Mouse (Mus musculus) stomach, postnatal 0 days (tissue): ENCODE measurements around the gene Hint1. TPM values are rescaled to one million over a fixed set of nuclear protein-coding genes. Genes with fewer than 3 reads are reported as not detected.

Experiments
- ATAC-seq: fragments of 200-750 bp; cut with Nextera tagmentation; 2 replicates; pipeline ENCODE4 v1.8.0; 2017; ENCODE audit not compliant: low FRiP score, low TSS enrichment
- DNase-seq: peaks from one replicate; pipeline ENCODE4 v3.0.0-alpha.2; 2016; ENCODE audit warnings: low spot score
- H3K27ac ChIP-seq: fragments of 300-500 bp; sonication (generic); replicated peaks from 2 replicates; pipeline ENCODE4 v1.5.1; 2014; ENCODE audit warnings: mild to moderate bottlenecking, control low read depth
- H3K27me3 ChIP-seq: fragments of 300-500 bp; sonication (generic); 2 replicates; pipeline ENCODE4 v1.6.1; 2014; ENCODE audit warnings: low read length; ENCODE audit not compliant: control insufficient read depth, insufficient read depth
- H3K36me3 ChIP-seq: fragments of 300-500 bp; sonication (generic); 2 replicates; pipeline ENCODE4 v1.6.1; 2014; ENCODE audit warnings: low read length, mixed read lengths; ENCODE audit not compliant: control insufficient read depth, insufficient read depth
- H3K4me1 ChIP-seq: fragments of 300-500 bp; sonication (generic); replicated peaks from 2 replicates; pipeline ENCODE4 v1.6.1; 2014; ENCODE audit warnings: antibody characterized with exemption; ENCODE audit not compliant: control insufficient read depth, insufficient read depth
- H3K4me2 ChIP-seq: fragments of 300-500 bp; sonication (generic); replicated peaks from 2 replicates; pipeline ENCODE4 v1.6.1; 2014; ENCODE audit warnings: low read depth, mild to moderate bottlenecking, control low read depth, moderate library complexity
- H3K4me3 ChIP-seq: fragments of 300-500 bp; sonication (generic); 2 replicates; pipeline ENCODE4 v1.5.1; 2014; ENCODE audit warnings: low read depth, low read length, control low read depth
- H3K9ac ChIP-seq: fragments of 300-500 bp; sonication (generic); 2 replicates; pipeline ENCODE4 v1.6.1; 2014; ENCODE audit warnings: mild to moderate bottlenecking, low read length, control low read depth, mixed read lengths
- H3K9me3 ChIP-seq: fragments of 300-500 bp; sonication (generic); 2 replicates; pipeline ENCODE4 v1.6.1; 2016; ENCODE audit warnings: low read length; ENCODE audit not compliant: control insufficient read depth
- CTCF ChIP-seq: IDR thresholded peaks from 2 replicates; pipeline ENCODE4 v1.5.1; 2016; ENCODE audit warnings: antibody characterized with exemption, low read depth, mild to moderate bottlenecking, moderate library complexity
- EP300 ChIP-seq: optimal IDR thresholded peaks from 2 replicates; pipeline ENCODE3; 2016; ENCODE audit warnings: antibody characterized with exemption
- WGBS: fragments of 180-500 bp; shearing (Covaris S2); extraction: QIAGEN DNeasy Blood & Tissue Kit; methylation state at CpG from one replicate; pipeline ENCODE4 v1.1.7; 2014; 5-methylcytosine and 5-hydroxymethylcytosine counted together
- polyA plus RNA-seq: library from polyadenylated mRNA; unstranded; fragments of >200 nt; fragmentation: Nextera tagmentation; extraction: Ambion mirVana; gene quantifications from 2 replicates; pipeline ENCODE4 v1.2.1, GENCODE M21; 2015

Gene Hint1
- polyA plus RNA-seq, 1 experiment from 2014 or later: 824 TPM

DNA sequence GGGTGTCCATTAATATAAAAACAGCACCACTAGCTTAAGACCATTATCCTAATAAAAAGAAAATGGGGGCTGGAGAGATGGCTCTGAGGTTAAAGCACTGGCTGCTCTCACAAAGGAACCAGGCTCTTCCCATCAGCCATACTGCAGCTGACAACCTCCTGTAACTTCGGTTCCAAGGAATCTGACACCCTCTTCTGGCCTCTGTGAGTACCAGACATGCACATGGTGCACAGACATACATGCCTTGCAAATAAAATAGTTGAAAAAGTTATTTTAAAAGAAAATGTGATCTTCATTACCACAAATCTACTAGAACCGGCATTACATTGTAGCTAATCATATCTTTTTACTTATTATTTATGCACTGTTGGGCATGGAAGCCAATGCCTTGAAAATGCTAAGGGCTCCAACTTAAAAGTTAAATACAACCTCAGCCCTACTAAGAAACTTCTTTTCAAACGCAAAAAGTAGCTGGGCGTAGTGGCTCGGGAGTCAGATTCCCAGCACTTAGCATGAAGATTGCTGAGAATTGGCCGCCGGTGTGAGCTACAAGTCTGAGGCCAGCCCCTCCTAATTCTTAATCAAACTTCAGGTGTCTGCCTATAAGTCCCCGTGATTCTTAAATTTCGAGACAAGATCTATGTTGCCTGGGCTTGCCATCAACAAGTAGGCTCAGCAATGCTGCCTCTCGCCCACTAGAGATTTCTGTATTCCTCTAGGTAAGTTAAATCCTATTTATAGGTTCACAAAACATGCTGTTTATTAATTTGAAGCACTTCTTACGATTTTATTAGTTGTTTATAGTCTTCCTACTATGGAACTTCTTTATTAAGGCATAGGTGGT lies 6.6 kb upstream of the Hint1 start:
- no peaks in the 10 kb centered on the region for H3K36me3 ChIP-seq
- H3K4me3 ChIP-seq: peak overlapping the region; percentile 68
- TF ChIP-seq CTCF: peak; percentile 74
- TF ChIP-seq EP300: no peak
- H3K27me3 ChIP-seq: no peaks in the 10 kb centered on the region
- H3K9me3 ChIP-seq: no peaks in the 10 kb centered on the region
- H3K4me2 ChIP-seq: peak overlapping the region; percentile 88
- DNase-seq (no peak), ATAC-seq (no peak)
- H3K4me1 ChIP-seq: no peaks in the 10 kb centered on the region
- H3K27ac ChIP-seq: peak overlapping the region; percentile 73
- WGBS: 14% methylated on average over 11 of the region's 11 CpGs
- peak overlapping the region; percentile 68 for H3K9ac ChIP-seq

GRCm38 (mm10) chr11:54860256-54861038 lies 5.7 kb upstream of the Hint1 start, which contains the start of gene Lyrm7:
Lyrm7 (minus strand) TSS chr11:54860916.
- WGBS: under 1% methylated on average over 42 of the region's 42 CpGs
- peak within 1 kb of the TSS; percentile 88 for H3K4me2 ChIP-seq
- no peaks in the 10 kb centered on the region for H3K4me1 ChIP-seq
- no peaks in the 10 kb centered on the region for H3K9me3 ChIP-seq
- no peaks in the 10 kb centered on the region for H3K27me3 ChIP-seq
- ATAC-seq (peak; percentile 98), DNase-seq (peak; percentile 96)
- H3K36me3 ChIP-seq: no peaks in the 10 kb centered on the region
- peak within 1 kb of the TSS; percentile 91 for H3K27ac ChIP-seq
- TF ChIP-seq CTCF (peak; percentile 53; the same call in 1 of the 2 replicates), EP300 (peak; percentile 89)
- peak within 1 kb of the TSS; percentile 68 for H3K4me3 ChIP-seq
- H3K9ac ChIP-seq: peak within 1 kb of the TSS; percentile 70

GRCm38 (mm10) chr11:54861471-54862420 lies 4.4 kb upstream of the Hint1 start:
- WGBS: 82% methylated on average over 5 of the region's 5 CpGs
- Histone ChIP-seq H3K36me3 (no peaks in the 10 kb centered on the region), H3K27me3 (no peaks in the 10 kb centered on the region), H3K4me1 (no peaks in the 10 kb centered on the region), H3K27ac (peak overlapping the region; percentile 91), H3K9me3 (no peaks in the 10 kb centered on the region), H3K4me2 (no peak overlapping the region; the same call in 1 of the 2 replicates), H3K4me3 (peak overlapping the region; percentile 68; the same call in 1 of the 2 replicates), H3K9ac (no peak overlapping the region)
- ATAC-seq (no peak), DNase-seq (no peak)
- no peak for TF ChIP-seq CTCF
- TF ChIP-seq EP300: no peak

DNA sequence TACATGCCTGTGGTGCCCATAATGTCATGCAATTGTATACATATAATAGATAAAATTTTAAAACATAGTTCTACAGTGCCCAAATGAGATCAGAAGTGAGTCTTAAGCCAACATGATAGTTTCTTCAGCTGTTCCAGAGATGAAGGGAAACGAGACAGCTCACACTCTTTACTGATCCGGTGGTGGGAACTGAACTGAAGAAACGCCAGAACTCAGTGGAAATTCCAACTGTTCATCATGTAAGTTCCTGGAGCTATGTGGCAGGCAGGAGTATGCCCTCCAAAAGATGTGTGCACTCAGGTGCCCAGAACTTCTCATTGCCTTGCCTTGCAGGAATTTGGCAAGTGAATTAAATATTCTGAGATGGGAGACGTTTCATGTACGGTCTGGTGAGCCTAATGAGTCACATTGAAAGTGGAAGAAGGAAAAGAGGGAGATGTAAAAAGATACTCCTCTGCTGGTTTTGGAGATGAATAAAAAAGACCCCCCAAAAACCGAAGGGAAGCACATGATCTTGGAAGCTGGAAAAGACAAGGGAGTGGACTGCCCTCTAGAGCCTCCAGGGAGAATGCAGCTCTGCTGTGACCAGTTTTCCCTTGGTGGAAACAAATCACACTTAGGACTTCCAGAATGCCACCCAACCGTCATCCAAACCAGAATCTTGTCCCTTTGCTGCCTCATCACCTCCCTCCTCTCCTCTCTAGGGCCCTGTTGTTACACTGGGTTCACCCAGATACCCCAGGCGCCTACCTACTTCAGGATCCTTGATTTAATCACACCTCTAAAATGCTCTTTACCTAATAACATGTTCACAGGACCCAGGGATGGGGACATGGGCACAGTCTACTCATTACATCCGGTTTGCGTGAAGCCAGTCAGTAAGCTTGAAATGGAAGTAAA lies 3.3 kb upstream of the Hint1 start:
- peak; percentile 55 for DNase-seq
- Histone ChIP-seq H3K9ac (no peak overlapping the region), H3K36me3 (no peaks in the 10 kb centered on the region), H3K4me3 (no peak overlapping the region), H3K27me3 (no peaks in the 10 kb centered on the region), H3K9me3 (no peaks in the 10 kb centered on the region), H3K27ac (no peak overlapping the region), H3K4me1 (0 out of 2 replicates have a peak, but pooled peaks cover 2% of the 10 kb centered on the region), H3K4me2 (no peak overlapping the region)
- WGBS: 39% methylated on average over 10 of the region's 10 CpGs
- TF ChIP-seq CTCF (peak; percentile 87), EP300 (no peak)
- ATAC-seq: no peak
